Mouse (Mus musculus): ENCODE results near the gene St6gal1.

The St6gal1 gene

GRCm38 (mm10) chr16:23274005-23274404 is 49.5 kb downstream of the St6gal1 start:
- DNase-seq (ENCODE audit: low spot score) = no peak

- DNase-seq (ENCODE audit: low spot score) = no peak
These were observed 50.2 kb downstream of the St6gal1 start for GRCm38 (mm10) chr16:23274606-23275310.

GRCm38 (mm10) chr16:23275661-23276060 is 51.1 kb downstream of the St6gal1 start:
- DNase-seq (ENCODE audit: low spot score) = no peak

- no peak for DNase-seq (ENCODE audit: low spot score)
These were observed 55.6 kb downstream of the St6gal1 start for GRCm38 (mm10) chr16:23279879-23280741.

- DNase-seq (ENCODE audit: low spot score) = no peak
These were observed 56.2 kb downstream of the St6gal1 start for GRCm38 (mm10) chr16:23280742-23281090.

DNA sequence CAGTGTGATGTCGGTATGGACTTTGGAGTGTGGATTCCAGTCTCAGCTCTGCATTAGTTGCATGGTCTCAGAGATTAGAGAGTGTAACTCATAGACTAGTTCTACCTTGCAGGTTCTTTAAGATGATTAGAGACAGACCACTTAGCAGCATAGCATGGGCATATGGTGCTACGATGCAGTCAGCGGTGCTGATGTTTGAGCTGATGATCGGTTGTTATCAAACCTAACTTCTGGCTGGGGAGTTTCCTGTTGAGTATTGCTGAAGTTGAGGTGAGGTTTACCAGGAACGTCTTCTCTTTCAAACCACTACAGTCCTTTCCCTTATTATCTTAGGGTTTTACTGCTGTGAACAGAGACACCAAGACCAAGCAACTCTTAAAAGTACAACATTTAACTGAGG is 57.7 kb downstream of the St6gal1 start:
- no peak for DNase-seq (ENCODE audit: low spot score)

GRCm38 (mm10) chr16:23282941-23283340 is 58.4 kb downstream of the St6gal1 start:
- DNase-seq (ENCODE audit: low spot score) = no peak

DNA sequence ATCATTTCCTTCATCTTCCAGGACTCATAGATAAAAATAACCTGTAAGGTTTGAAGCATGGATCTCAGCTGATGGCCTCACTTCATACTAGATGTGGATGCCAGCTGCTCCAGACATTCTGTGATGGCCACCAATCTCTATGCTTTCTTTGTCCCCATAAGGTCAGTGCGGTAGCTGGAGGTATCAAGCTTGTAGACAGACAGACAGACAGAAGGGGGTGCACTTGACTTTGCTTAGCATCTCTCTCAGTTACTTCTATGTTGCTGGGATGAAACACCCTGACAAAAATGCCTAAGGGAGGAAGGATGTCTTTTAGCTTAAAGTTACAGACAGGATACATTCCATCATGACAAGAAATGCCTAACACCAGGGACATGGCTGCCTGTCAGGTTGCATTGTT is 59.1 kb downstream of the St6gal1 start:
- DNase-seq (ENCODE audit: low spot score) = no peak

- no peak for DNase-seq (ENCODE audit: low spot score)
These were observed 60.2 kb downstream of the St6gal1 start for GRCm38 (mm10) chr16:23284470-23285394.

- no peak for DNase-seq (ENCODE audit: low spot score)
These were observed 62.0 kb downstream of the St6gal1 start for GRCm38 (mm10) chr16:23286380-23287097.

DNA sequence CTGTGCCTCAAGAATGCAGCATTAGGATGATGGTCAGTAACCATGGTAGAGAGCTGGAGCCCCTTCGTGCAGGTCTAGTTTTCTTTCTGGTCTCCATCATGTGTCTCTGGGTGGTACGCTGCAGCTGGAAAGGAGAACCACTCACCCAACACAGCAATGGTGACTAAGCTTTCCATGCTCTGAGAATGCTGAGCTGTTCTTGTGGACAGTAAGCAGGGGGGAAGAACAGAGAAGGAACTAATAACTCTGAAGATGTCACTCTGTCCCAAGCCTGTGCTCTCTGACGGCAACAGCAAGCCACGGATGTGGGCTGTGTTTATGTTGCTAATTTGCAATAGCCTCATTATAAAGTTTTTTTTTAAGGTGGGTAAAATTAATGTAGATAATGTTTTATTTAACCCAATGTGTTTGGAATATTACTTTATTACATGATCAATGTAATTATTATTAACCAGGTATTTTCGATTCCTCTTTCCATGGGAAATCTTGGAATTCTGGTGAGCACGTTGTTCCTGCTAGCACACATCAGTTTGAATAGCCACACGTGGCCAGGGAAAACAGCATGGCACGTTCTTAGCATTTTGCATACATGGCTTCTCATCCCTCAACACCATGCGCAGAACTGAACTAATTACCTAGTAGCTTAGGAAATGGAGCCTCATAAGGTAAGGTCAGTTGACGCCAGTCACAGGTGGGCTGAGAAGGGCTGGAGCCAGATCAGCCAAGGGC is 62.9 kb downstream of the St6gal1 start:
- DNase-seq (ENCODE audit: low spot score) = no peak

- no peak for DNase-seq (ENCODE audit: low spot score)
These were observed 63.6 kb downstream of the St6gal1 start for GRCm38 (mm10) chr16:23288103-23288502.

GRCm38 (mm10) chr16:23289424-23289823 is 64.9 kb downstream of the St6gal1 start:
- no peak for DNase-seq (ENCODE audit: low spot score)

DNA sequence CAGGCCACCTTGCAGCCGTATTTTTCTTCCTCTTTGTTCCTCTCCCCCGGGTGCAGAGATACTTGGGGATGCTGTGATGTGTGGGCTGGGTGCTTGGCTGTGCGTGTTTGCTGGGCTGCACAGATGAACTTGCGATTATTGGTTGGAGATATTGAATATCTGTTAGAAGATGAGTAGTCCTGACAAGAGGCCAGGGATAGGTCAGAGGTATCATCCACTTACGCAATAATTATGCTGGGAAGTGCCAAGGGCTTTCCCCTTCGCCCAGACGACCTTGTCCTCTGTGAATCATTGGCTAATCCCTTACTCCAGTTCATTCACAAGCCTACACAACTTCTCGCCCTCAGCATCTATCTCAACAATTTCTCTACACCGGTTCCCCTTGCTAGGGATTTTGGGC is 65.6 kb downstream of the St6gal1 start:
- no peak for DNase-seq (ENCODE audit: low spot score)

DNA sequence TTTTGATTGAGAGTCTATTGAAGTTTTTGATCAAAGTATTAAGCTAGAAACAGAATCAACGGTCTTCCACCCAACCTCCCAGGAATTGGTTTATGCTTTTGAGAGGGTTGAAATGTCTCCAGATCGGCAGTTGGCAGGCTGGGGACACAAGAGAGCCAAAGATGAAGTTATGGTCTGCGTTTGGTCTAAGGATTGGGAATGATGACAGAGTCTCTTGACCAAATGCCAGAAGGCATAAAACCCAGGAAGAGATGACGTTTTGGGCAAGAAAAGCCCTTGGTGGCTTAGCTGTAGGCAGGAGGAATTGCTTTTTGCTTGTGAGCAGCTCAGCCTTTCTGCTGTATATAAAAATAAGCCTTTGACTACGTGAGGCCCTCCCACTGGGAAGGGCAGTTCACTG is 67.0 kb downstream of the St6gal1 start:
- no peak for DNase-seq (ENCODE audit: low spot score)

DNA sequence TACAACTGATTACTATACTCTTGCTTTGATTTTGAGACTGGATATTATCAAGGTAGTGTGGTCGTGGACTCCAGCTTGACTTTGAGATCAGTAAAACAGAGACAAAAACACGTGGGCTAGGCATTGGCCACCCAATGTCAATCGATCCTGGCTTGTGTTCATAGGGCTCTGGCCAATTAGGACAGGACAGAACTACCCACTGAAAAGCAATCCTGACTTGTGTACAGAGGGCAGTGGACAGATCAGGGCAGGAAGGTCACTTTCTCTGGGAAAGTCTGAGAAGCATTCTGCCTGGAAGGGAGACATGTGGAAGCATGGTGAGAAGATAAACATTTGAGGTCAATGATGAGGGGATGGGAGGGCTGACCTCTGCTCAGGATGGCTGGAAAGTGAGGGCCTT is 69.7 kb downstream of the St6gal1 start:
- DNase-seq (ENCODE audit: low spot score) = no peak

DNA sequence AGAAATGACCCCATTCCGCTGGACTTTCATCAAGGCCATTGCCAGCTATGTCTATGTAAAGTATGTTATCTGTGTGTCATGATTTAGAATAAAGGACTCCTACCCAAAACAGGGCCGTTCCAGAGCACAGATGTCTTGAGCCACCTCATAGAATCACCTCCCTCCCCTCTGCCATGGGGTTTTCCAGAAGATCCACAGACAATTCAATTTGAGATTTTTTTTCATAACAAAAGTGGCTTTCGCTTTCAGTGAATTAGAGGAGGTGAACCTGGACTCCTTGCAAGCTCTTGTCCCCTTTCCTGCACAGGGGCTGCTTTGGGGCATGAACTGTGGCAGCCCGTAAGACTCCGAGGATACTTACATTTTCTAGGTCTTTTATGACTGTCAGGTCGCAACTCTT is 70.2 kb downstream of the St6gal1 start:
- no peak for DNase-seq (ENCODE audit: low spot score)

GRCm38 (mm10) chr16:23295720-23296119 is 71.2 kb downstream of the St6gal1 start:
- DNase-seq (ENCODE audit: low spot score) = no peak

DNA sequence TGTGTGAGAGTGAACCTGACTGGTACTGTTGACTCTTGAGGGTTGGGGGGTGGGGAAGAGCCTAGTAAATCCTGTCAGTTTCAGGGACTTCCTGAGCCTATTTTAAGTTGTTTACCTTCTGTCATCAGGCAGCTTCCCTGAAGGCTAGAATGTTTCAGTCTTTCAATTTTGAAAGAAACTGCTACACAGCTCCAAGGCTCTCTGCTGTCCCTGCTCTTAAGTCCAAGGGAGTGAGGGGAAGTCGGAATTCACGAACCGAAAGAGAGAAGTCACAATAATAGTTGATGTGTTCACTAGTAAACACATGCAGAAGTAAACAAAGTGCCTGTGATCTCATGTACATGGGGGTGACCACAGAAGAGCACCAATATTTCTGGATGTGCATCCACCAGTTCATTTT is 72.2 kb downstream of the St6gal1 start:
- no peak for DNase-seq (ENCODE audit: low spot score)

- DNase-seq (ENCODE audit: low spot score) = no peak
These were observed 73.9 kb downstream of the St6gal1 start for GRCm38 (mm10) chr16:23298441-23298840.

- no peak for DNase-seq (ENCODE audit: low spot score)
These were observed 74.4 kb downstream of the St6gal1 start for GRCm38 (mm10) chr16:23298911-23299310.

Data from ovary, postnatal 10 days (tissue).